Mouse (Mus musculus) large intestine, adult 2 months (tissue): ENCODE data around the gene Lama5. TPM values are rescaled to one million over a fixed set of nuclear protein-coding genes. Genes with fewer than 3 reads are reported as not detected.
"Not testable (repeated sequence)": the region's sequence is repeated elsewhere in the genome, so short reads cannot be mapped to it uniquely, and the experiment has no call there.

Source experiments
- DNase-seq: peaks from one replicate; pipeline ENCODE4 v3.0.0-alpha.2; 2012; ENCODE audit warnings: low read depth, low spot score
- WGBS: fragments of 180-500 bp; shearing (Covaris S2); methylation state at CpG from one replicate; pipeline ENCODE4 v1.1.7; 2018; 5-methylcytosine and 5-hydroxymethylcytosine counted together
- polyA plus RNA-seq: library from polyadenylated mRNA; depleted of rRNA; stranded (reverse); fragments of >200 nt; gene quantifications from 2 replicates; pipeline ENCODE4 v1.2.3, GENCODE M21; 2012; rRNA removed

Gene Lama5
- polyA plus RNA-seq, result 29.5 and 32.7 TPM in 2 replicates

GRCm38 (mm10) chr2:180225762-180226378, at the start of gene Lama5:
Lama5 (minus strand) TSS chr2:180225859.
- no peak for DNase-seq
- WGBS, result 1% methylated on average over 37 of the region's 37 CpGs

GRCm38 (mm10) chr2:180274523-180274922, 48.9 kb upstream of the Lama5 start:
- 90% methylated on average over 2 of the region's 2 CpGs for WGBS
- no peak for DNase-seq

GRCm38 (mm10) chr2:180273394-180274244, 48.0 kb upstream of the Lama5 start, which contains the start of gene Cables2:
Cables2 (minus strand) TSS chr2:180273496.
- WGBS, result 2% methylated on average over 68 of the region's 68 CpGs
- peak; percentile 87 for DNase-seq

DNA sequence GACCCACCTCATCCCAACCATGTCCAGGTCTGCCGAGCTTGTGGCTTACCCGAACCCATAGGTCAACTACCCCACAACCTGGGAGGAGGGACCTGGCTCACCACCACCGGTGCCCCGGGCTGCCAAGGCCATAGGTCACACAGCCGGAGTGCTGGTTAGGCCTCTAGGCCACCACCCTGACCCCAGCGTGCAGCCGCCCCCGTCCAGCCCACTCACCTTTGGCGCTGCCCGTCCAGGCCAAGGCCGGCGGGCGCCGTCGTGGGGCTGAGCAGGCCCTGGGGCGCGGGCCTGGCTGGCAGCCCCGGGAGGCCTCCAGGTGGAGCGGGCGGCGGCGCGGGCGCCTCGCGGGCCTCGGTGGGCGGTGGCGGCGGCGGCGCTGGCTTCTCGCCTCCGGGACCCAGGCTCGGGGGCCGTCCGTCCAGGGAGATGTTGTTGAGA, 47.2 kb upstream of the Lama5 start:
- DNase-seq, result no peak
- WGBS, result under 1% methylated on average over 37 of the region's 37 CpGs

- DNase-seq, result no peak
- WGBS, result 59% methylated on average over 5 of the region's 5 CpGs
Observed at GRCm38 (mm10) chr2:180271804-180272395, 46.2 kb upstream of the Lama5 start.

DNA sequence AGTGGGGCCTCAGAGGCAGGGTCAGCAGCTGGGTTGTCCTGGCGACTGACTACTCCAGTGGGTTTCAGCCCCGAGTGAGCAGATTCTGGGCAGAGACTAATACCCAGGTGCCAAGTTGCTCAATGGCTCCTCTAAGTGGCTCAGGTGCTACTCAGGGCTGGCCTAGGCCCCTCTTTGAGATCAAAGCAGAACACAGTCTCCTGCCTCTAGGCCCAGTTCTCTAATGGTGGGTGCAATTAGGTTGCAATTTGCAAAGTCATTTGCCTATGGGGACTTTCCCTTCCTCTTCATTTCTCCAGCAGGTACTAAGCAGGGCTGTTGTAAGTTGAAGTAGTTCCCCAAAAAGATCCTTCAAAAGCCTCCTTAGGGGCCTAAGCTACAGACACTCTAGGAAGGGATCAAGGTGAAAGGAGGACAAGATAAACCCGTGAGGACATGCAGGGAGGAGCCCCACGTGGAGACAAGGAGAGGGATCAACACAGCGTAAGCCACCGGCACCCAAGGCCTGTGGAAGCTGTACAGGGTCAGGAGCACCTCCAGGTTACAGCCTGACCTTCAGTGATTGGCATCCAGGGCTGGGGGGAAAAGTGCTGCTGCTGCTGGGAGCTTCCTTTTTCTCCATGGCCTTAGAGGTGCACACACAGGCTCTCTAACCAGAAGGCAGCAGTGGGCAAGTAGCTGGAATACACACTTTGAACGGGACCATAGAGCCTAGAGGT, 45.0 kb upstream of the Lama5 start:
- 49% methylated on average over 7 of the region's 7 CpGs for WGBS
- no peak for DNase-seq

- 95% methylated on average over 10 of the region's 10 CpGs for WGBS
- DNase-seq, result no peak
Observed at GRCm38 (mm10) chr2:180269329-180269728, 43.7 kb upstream of the Lama5 start.

DNA sequence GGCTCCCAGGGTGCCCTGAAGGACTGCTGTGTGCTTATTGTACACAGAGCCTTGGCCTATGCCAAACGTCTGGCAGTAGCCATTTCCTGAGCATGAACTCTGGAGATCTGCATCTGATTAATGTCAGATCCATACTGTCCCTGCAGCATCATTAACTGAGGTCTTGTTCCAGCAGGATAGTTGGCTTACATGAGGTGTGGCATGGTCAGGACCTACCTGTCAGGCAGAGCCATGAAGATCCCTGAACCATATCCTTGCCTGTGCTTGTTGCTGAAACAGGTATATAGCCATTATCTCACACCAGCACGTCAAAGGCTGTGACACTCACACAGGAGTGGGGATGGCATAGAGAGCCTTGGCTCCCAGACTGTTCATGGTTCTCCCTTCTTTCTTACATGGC, 42.3 kb upstream of the Lama5 start:
- WGBS, result 60% methylated on average over 2 of the region's 2 CpGs
- DNase-seq, result no peak

DNA sequence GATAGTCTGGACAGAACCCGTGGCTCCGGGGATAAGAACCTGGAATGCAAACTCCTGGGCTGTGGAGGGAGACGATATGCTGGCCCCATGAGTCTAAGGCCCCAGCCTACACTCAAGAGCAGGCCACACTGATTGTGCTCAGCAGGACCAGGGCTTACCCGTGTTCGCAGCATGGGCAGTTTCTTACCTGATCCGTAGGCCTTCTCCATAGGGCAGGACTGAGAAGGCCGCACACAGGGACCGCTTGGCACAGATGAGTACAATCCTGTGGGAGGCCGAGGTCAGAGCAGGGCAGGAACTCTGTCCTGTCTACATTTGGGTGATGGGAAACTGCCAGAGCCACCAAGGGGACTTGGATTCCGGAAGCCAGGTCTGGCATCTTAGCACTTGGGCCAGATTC, 37.2 kb upstream of the Lama5 start:
- DNase-seq, result no peak
- WGBS, result 85% methylated on average over 10 of the region's 10 CpGs

DNA sequence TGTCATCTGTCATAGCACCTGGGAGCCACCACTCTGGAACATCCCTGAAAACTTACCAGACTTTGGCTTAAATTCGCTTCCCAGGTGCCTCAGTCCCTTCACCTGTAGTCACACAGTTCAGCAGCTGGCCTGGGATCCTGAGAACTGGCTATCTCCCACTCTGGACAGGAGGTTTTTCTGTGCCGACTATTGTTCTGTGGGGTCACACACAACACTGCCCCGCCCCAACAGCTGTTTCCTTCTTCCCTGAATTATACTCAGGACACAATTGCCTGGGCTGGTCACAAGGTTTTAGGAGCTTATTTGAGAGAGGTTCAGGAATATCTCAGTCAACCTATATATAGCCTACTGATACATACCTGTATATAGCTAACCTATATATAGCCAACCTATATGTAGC, 36.8 kb upstream of the Lama5 start:
- WGBS, result 49% methylated on average over 3 of the region's 3 CpGs
- DNase-seq, result no peak

DNA sequence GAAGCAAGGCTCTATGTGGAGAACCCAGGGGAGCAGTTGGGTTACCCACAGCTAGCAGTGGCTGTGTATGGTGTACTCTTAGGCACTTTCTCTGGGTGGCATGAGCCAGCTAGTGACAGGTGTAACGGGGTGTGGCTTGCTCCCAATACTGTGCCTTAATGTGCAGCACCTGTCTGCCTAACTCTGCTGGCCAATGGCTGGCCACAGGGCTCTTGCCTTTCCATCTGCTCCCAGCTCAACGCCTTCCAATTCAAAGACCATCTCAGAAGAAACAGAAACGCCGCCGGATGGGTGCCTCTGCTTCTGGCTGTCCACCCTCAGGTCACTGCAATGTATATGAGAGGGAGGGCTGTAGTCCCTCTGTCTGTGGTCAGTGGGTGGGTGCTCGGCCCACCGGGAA, 36.2 kb upstream of the Lama5 start:
- no peak for DNase-seq

GRCm38 (mm10) chr2:180260610-180261480, 35.2 kb upstream of the Lama5 start:
- 61% methylated on average over 8 of the region's 8 CpGs for whole genome bisulfite sequencing
- no peak for DNase-seq

More for the DNA sequence above, 36.2 kb upstream of the Lama5 start:
- 62% methylated on average over 7 of the region's 7 CpGs for WGBS

DNA sequence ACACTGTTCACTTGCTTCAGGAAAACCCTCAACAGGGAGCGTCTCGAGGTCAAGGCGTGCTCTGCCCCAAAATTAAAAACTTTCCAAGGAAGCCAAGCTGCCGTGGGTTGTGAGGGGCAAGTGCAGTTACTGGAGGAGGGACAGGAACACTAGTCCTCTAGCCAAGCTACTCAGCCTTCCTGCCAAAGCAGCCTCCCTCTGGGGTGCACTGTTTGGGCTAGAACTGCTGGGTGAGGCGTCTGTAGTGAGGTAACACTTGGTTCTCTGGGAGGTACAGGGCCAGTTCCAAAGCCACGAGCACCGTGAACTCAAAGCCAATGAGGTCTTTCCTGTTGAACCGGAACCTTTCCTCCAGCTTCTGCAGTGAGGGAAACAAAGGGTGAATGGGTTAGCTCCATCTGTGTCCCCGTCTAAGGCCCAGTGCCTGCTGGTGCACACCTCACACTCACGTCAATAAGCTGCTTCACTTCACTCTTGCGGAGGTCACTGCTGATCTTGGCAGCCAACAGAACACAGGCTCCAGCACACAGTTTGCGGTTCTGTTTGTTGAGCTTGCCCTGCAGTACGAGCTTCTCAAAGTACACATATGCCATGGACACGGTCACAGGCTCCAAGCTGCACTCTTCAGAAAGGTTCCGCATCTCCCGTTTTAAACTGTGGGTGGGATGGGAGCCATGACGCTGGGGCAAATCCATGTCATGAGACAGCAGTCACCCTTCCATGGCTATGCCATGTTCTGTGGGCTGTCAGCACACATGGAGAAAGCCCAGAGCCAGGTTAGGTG, 34.4 kb upstream of the Lama5 start:
- not testable (repeated sequence) for DNase-seq
- 68% methylated on average over 17 of the region's 17 CpGs for WGBS

- WGBS, result 69% methylated on average over 10 of the region's 10 CpGs
- DNase-seq, result not testable (repeated sequence)
Observed at GRCm38 (mm10) chr2:180258951-180259484, 33.4 kb upstream of the Lama5 start.

- 42% methylated on average over 11 of the region's 11 CpGs for WGBS
Observed at GRCm38 (mm10) chr2:180257963-180258865, 32.6 kb upstream of the Lama5 start.

GRCm38 (mm10) chr2:180257001-180257521, 31.4 kb upstream of the Lama5 start, which contains the start of gene Rps21:
Rps21 (plus strand) TSS chr2:180257377.
- WGBS, result 1% methylated on average over 38 of the region's 38 CpGs
- peak; percentile 98 for DNase-seq

More at GRCm38 (mm10) chr2:180257963-180258865, 32.6 kb upstream of the Lama5 start:
- DNase-seq, result no peak
